Mouse (Mus musculus) heart, embryonic 15.5 days (tissue): ENCODE measurements at regions not wholly inside any gene's neighbourhood (a gene's known extent, or its start where the extent isn't known, plus 50 kb on each side); places are given as distances from the start of the nearest gene placed in this dataset.

Source experiments
- ATAC-seq: fragments of 200-750 bp; cut with Nextera tagmentation; replicated peaks from 2 replicates; pipeline ENCODE4 v1.8.0; 2017; ENCODE audit warnings: low read depth, moderate TSS enrichment; ENCODE audit not compliant: insufficient number of reproducible peaks, insufficient read depth, low FRiP score
- H3K27ac ChIP-seq: fragments of 300-500 bp; sonication (generic); 2 replicates; pipeline ENCODE4 v1.5.1; 2015; ENCODE audit warnings: mild to moderate bottlenecking, inconsistent platforms
- H3K27me3 ChIP-seq: fragments of 300-500 bp; sonication (generic); 2 replicates; pipeline ENCODE4 v1.6.1; 2015; ENCODE audit warnings: inconsistent platforms
- H3K36me3 ChIP-seq: fragments of 300-500 bp; sonication (generic); 2 replicates; pipeline ENCODE4 v1.6.1; 2015; ENCODE audit warnings: mild to moderate bottlenecking, inconsistent platforms
- H3K4me1 ChIP-seq: fragments of 300-500 bp; sonication (generic); replicated peaks from 2 replicates; pipeline ENCODE4 v1.6.1; 2015; ENCODE audit warnings: inconsistent platforms
- H3K4me2 ChIP-seq: fragments of 300-500 bp; sonication (generic); 2 replicates; pipeline ENCODE4 v1.6.1; 2015; ENCODE audit warnings: inconsistent platforms, mild to moderate bottlenecking, moderate library complexity
- H3K4me3 ChIP-seq: fragments of 300-500 bp; sonication (generic); 2 replicates; pipeline ENCODE4 v1.5.1; 2015; ENCODE audit warnings: mild to moderate bottlenecking, inconsistent platforms
- H3K9ac ChIP-seq: fragments of 300-500 bp; sonication (generic); 2 replicates; pipeline ENCODE4 v1.6.1; 2015; ENCODE audit warnings: mild to moderate bottlenecking, inconsistent platforms
- H3K9me3 ChIP-seq: fragments of 300-500 bp; sonication (generic); replicated peaks from 2 replicates; pipeline ENCODE4 v1.6.1; 2016; ENCODE audit warnings: inconsistent platforms
- WGBS: fragments of 180-500 bp; shearing (Covaris S2); methylation state at CpG from one replicate; pipeline ENCODE4 v1.1.7; 2015; ENCODE audit warnings: mixed read lengths; 5-methylcytosine and 5-hydroxymethylcytosine counted together

DNA sequence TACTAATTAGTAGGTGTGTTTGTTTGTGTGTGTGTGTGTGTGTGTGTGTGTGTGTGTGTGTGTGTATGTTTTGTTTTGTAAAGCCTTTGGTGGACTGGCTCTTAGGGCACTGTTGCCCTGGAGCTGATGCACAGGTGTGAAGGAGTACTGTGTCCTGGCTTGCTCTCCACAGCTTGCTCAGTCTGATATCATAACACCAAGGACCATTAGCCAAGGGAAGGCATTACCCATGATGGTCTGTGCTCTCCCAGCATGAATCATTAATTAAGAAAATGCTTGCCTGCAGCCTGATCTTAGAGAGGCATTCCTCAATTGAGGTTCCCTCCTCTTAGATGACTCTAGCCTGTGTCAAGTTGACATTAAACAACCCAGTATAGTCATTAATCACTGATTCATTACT, 54.7 kb downstream of the Spry2 start:
- no peak for ATAC-seq
- Histone ChIP-seq H3K4me2 (no peak overlapping the region), H3K27me3 (no peaks in the 10 kb centered on the region), H3K9me3 (no peaks in the 10 kb centered on the region), H3K4me1 (no peaks in the 10 kb centered on the region), H3K36me3 (no peaks in the 10 kb centered on the region), H3K27ac (no peak overlapping the region), H3K9ac (no peak overlapping the region), H3K4me3 (no peak overlapping the region)

- Histone ChIP-seq H3K36me3 (no peaks in the 10 kb centered on the region), H3K27ac (no peak overlapping the region), H3K9me3 (no peaks in the 10 kb centered on the region), H3K4me1 (no peaks in the 10 kb centered on the region), H3K4me2 (no peak overlapping the region), H3K9ac (no peak overlapping the region), H3K4me3 (no peak overlapping the region), H3K27me3 (no peaks in the 10 kb centered on the region)
- 74% methylated on average over 3 of the region's 3 CpGs for WGBS
- no peak for ATAC-seq
These were observed 59.1 kb downstream of the Spry2 start for GRCm38 (mm10) chr14:105837533-105837932.

- no peaks in the 10 kb centered on the region for H3K4me1 ChIP-seq
- no peaks in the 10 kb centered on the region for H3K36me3 ChIP-seq
- WGBS, result 60% methylated on average over 12 of the region's 12 CpGs
- 0 out of 2 replicates have a peak overlapping the region, but pooled peaks have one; percentile 9 for H3K4me2 ChIP-seq
- no peak overlapping the region for H3K9ac ChIP-seq
- ATAC-seq, result peak; percentile 50
- H3K9me3 ChIP-seq, result no peaks in the 10 kb centered on the region
- no peak overlapping the region for H3K4me3 ChIP-seq
- no peaks in the 10 kb centered on the region for H3K27me3 ChIP-seq
- H3K27ac ChIP-seq, result no peak overlapping the region
These were observed 65.9 kb downstream of the Spry2 start for GRCm38 (mm10) chr14:105830701-105831100.

DNA sequence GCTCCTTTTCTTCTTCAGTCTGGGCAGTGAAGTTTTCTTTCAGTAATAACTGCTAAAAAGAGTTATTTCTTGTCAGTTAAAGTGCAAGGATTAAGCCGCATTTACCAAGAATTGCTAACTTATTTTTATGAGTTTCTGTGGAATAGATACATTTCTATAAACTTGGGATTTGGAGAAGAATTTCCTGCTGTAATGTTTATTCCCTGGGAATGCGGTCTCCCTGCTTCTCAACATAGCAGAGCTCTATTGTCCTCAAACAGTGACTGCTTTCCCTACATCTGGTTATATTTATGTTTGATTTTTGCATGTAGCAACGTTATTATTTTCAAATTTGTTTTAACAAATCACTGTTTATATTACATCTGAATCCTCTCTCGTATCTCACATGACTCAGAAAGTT, 66.3 kb downstream of the Spry2 start:
- Histone ChIP-seq H3K36me3 (no peaks in the 10 kb centered on the region), H3K4me1 (no peaks in the 10 kb centered on the region), H3K4me2 (0 out of 2 replicates have a peak overlapping the region, but pooled peaks have one; percentile 9), H3K4me3 (no peak overlapping the region), H3K27ac (no peak overlapping the region), H3K9me3 (no peaks in the 10 kb centered on the region), H3K27me3 (no peaks in the 10 kb centered on the region), H3K9ac (no peak overlapping the region)
- 69% methylated on average over 4 of the region's 4 CpGs for WGBS
- no peak for ATAC-seq

- Histone ChIP-seq H3K27ac (no peak overlapping the region), H3K9me3 (no peaks in the 10 kb centered on the region), H3K36me3 (no peaks in the 10 kb centered on the region), H3K9ac (no peak overlapping the region), H3K4me1 (no peaks in the 10 kb centered on the region), H3K27me3 (peaks cover 5% of the 10 kb centered on the region; the same call in 1 of the 2 replicates), H3K4me3 (no peak overlapping the region), H3K4me2 (no peak overlapping the region)
- 72% methylated on average over 8 of the region's 8 CpGs for WGBS
- no peak for ATAC-seq
These were observed 73.5 kb downstream of the Spry2 start for GRCm38 (mm10) chr14:105823129-105823528.

DNA sequence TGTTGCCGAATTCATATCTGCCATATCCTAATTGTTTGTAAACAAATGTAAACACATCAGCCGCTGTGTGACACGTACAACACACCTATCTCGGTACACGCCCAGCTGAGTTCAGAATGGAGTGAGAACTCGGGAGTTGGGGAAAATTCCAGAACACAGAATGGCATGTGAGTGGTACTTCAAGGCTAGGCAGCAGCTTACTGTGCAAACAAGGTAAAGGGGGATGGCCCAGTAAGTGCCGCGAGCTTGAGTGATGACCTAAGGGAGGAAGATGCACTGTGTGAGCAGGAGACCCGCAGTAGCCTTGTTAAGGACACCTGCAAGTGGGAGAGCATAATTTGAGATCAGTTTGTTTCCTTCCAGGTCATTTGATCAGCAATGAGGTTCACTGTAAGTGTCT, 74.0 kb downstream of the Spry2 start:
- Histone ChIP-seq H3K4me2 (no peak overlapping the region), H3K9ac (no peak overlapping the region), H3K27me3 (peaks cover 5% of the 10 kb centered on the region; the same call in 1 of the 2 replicates), H3K9me3 (no peaks in the 10 kb centered on the region), H3K27ac (no peak overlapping the region), H3K36me3 (no peaks in the 10 kb centered on the region), H3K4me3 (no peak overlapping the region), H3K4me1 (no peaks in the 10 kb centered on the region)
- 78% methylated on average over 9 of the region's 9 CpGs for whole genome bisulfite sequencing
- ATAC-seq, result no peak

GRCm38 (mm10) chr14:105819534-105819933, 77.1 kb downstream of the Spry2 start:
- Histone ChIP-seq H3K4me1 (0 out of 2 replicates have a peak, but pooled peaks cover 5% of the 10 kb centered on the region), H3K27me3 (peaks cover 5% of the 10 kb centered on the region; the same call in 1 of the 2 replicates), H3K9ac (no peak overlapping the region), H3K9me3 (no peaks in the 10 kb centered on the region), H3K27ac (no peak overlapping the region), H3K4me2 (no peak overlapping the region), H3K36me3 (no peaks in the 10 kb centered on the region), H3K4me3 (no peak overlapping the region)
- 95% methylated on average over 2 of the region's 2 CpGs for WGBS
- ATAC-seq, result no peak

- H3K27ac ChIP-seq, result no peak overlapping the region
- H3K27me3 ChIP-seq, result peaks cover 5% of the 10 kb centered on the region; the same call in 1 of the 2 replicates
- 0 out of 2 replicates have a peak, but pooled peaks cover 5% of the 10 kb centered on the region for H3K4me1 ChIP-seq
- ATAC-seq, result no peak
- no peaks in the 10 kb centered on the region for H3K36me3 ChIP-seq
- no peaks in the 10 kb centered on the region for H3K9me3 ChIP-seq
- no peak overlapping the region for H3K4me2 ChIP-seq
- WGBS, result 92% methylated on average over 3 of the region's 3 CpGs
- H3K4me3 ChIP-seq, result no peak overlapping the region
- no peak overlapping the region for H3K9ac ChIP-seq
These were observed 77.8 kb downstream of the Spry2 start for GRCm38 (mm10) chr14:105818841-105819240.

- no peaks in the 10 kb centered on the region for H3K9me3 ChIP-seq
- H3K27ac ChIP-seq, result no peak overlapping the region
- ATAC-seq, result no peak
- no peaks in the 10 kb centered on the region for H3K36me3 ChIP-seq
- 0 out of 2 replicates have a peak, but pooled peaks cover 5% of the 10 kb centered on the region for H3K4me1 ChIP-seq
- H3K4me2 ChIP-seq, result no peak overlapping the region
- H3K9ac ChIP-seq, result no peak overlapping the region
- no peak overlapping the region for H3K4me3 ChIP-seq
- H3K27me3 ChIP-seq, result peaks cover 2% of the 10 kb centered on the region; the same call in 1 of the 2 replicates
- WGBS, result 91% methylated on average over 6 of the region's 6 CpGs
These were observed 79.1 kb downstream of the Spry2 start for GRCm38 (mm10) chr14:105817481-105817880.

DNA sequence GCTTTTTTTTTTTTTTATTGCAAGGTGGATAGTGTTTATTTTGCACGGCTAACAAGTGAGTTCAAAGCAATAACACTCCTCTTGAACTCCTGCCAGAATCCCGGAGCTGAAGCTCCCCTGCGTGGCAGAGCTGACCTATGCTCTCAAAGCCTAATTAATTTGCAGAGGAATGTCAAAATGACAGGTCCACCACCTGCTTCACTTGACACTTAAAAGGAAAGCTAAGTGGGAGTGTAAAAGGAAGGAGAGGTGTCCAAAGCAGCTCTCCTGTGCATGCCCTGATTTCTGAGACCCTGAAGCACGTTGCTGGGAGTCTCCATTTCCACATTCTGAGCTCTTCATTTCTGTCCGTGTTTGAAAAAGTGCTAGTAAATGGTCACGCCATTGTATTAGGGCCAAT, 80.8 kb downstream of the Spry2 start:
- 15% methylated on average over 6 of the region's 6 CpGs for WGBS
- H3K4me3 ChIP-seq, result peak overlapping the region; percentile 9
- H3K4me1 ChIP-seq, result 0 out of 2 replicates have a peak, but pooled peaks cover 5% of the 10 kb centered on the region
- ATAC-seq, result no peak
- H3K27me3 ChIP-seq, result no peaks in the 10 kb centered on the region
- H3K27ac ChIP-seq, result no peak overlapping the region
- H3K9me3 ChIP-seq, result no peaks in the 10 kb centered on the region
- peak overlapping the region; percentile 52 for H3K4me2 ChIP-seq
- no peak overlapping the region for H3K9ac ChIP-seq
- H3K36me3 ChIP-seq, result no peaks in the 10 kb centered on the region

GRCm38 (mm10) chr14:105815281-105815680, 81.3 kb downstream of the Spry2 start:
- Histone ChIP-seq H3K27ac (no peak overlapping the region), H3K4me2 (peak overlapping the region; percentile 52), H3K4me3 (peak overlapping the region; percentile 9), H3K36me3 (no peaks in the 10 kb centered on the region), H3K27me3 (no peaks in the 10 kb centered on the region), H3K4me1 (0 out of 2 replicates have a peak, but pooled peaks cover 5% of the 10 kb centered on the region), H3K9ac (no peak overlapping the region), H3K9me3 (no peaks in the 10 kb centered on the region)
- ATAC-seq, result no peak
- 49% methylated on average over 12 of the region's 12 CpGs for WGBS

- Histone ChIP-seq H3K4me1 (0 out of 2 replicates have a peak, but pooled peaks cover 5% of the 10 kb centered on the region), H3K4me3 (no peak overlapping the region), H3K27ac (no peak overlapping the region), H3K9ac (no peak overlapping the region), H3K9me3 (no peaks in the 10 kb centered on the region), H3K36me3 (no peaks in the 10 kb centered on the region), H3K27me3 (no peaks in the 10 kb centered on the region), H3K4me2 (no peak overlapping the region)
- no peak for ATAC-seq
These were observed 83.0 kb downstream of the Spry2 start for GRCm38 (mm10) chr14:105813661-105814060.
